ENCODE assay signal across 18 mouse cellular contexts in genomic region chr9:114549117-114549516, GRCm38 (mm10). TPM values are rescaled to one million over a fixed set of nuclear protein-coding genes. Genes with fewer than 3 reads are reported as not detected.
DNase-seq lines count a peak whose midpoint lies in the region; ATAC-seq and TF ChIP-seq lines count a peak whose summit lies in the region.
"Had no signal": no experiment of that assay in that cellular context is flagged by ENCODE, and none has a peak within 500 bp of the region (broad histone marks: within the 10 kb centered on the region; RNA-seq: fewer than 3 reads in every experiment).

No protein-coding gene starts in this region.

- no peak for TF ChIP-seq CTCF in lung, embryonic 14.5 days (IDR thresholded peaks at IDR 0.05; ENCODE audit: low read depth)
- no peak for TF ChIP-seq CTCF in lung, postnatal 0 days (IDR thresholded peaks at IDR 0.05)

- no peak overlapping the region for H3K4me3 ChIP-seq in forebrain, embryonic 11.5 days (ENCODE audit: low read depth, low read length)
- H3K4me3 ChIP-seq in forebrain, embryonic 13.5 days, result no peak overlapping the region
- no peak overlapping the region for H3K4me3 ChIP-seq in lung, embryonic 14.5 days (ENCODE audit: low read depth, low read length)
- no peak overlapping the region for H3K4me3 ChIP-seq in lung, postnatal 0 days (ENCODE audit: low read depth, low read length)
- no peak overlapping the region for H3K4me3 ChIP-seq in liver, embryonic 13.5 days (replicated peaks)
- H3K4me3 ChIP-seq: embryonic facial prominence, embryonic 15.5 days; heart, embryonic 13.5 days had no signal

- H3K27me3 ChIP-seq in forebrain, embryonic 11.5 days (ENCODE audit: control insufficient read depth, insufficient read depth, low read length), result no peaks in the 10 kb centered on the region
- H3K27me3 ChIP-seq in forebrain, embryonic 13.5 days, result peaks cover 42% of the 10 kb centered on the region
- no peaks in the 10 kb centered on the region for H3K27me3 ChIP-seq in lung, embryonic 14.5 days (ENCODE audit: insufficient read depth, low read length)
- no peaks in the 10 kb centered on the region for H3K27me3 ChIP-seq in lung, postnatal 0 days (replicated peaks; ENCODE audit: insufficient read depth, low read length)
- peaks cover 5% of the 10 kb centered on the region; the same call in 1 of the 2 replicates for H3K27me3 ChIP-seq in liver, embryonic 13.5 days
- H3K27me3 ChIP-seq: embryonic facial prominence, embryonic 15.5 days; heart, embryonic 13.5 days had no signal

- TF ChIP-seq EP300 in lung, postnatal 0 days (IDR thresholded peaks at IDR 0.05), result no peak

- 0 out of 2 replicates have a peak overlapping the region, but pooled peaks have one; percentile 5 for H3K4me2 ChIP-seq in forebrain, embryonic 11.5 days (ENCODE audit: low read depth, low read length, severe bottlenecking)
- no peak overlapping the region for H3K4me2 ChIP-seq in forebrain, embryonic 13.5 days
- no peak overlapping the region for H3K4me2 ChIP-seq in lung, embryonic 14.5 days
- H3K4me2 ChIP-seq in lung, postnatal 0 days (replicated peaks; ENCODE audit: low read depth, low read length), result no peak overlapping the region
- no peak overlapping the region for H3K4me2 ChIP-seq in liver, embryonic 13.5 days
- H3K4me2 ChIP-seq: embryonic facial prominence, embryonic 15.5 days; heart, embryonic 13.5 days had no signal

- H3K9ac ChIP-seq in forebrain, embryonic 11.5 days (ENCODE audit: low read length), result no peak overlapping the region
- H3K9ac ChIP-seq in forebrain, embryonic 13.5 days, result no peak overlapping the region
- no peak overlapping the region for H3K9ac ChIP-seq in lung, embryonic 14.5 days
- H3K9ac ChIP-seq in lung, postnatal 0 days (replicated peaks; ENCODE audit: low read depth), result no peak overlapping the region
- no peak overlapping the region for H3K9ac ChIP-seq in liver, embryonic 13.5 days
- H3K9ac ChIP-seq: embryonic facial prominence, embryonic 15.5 days; heart, embryonic 13.5 days had no signal

- peak; percentile 72 for DNase-seq in forebrain, embryonic 11.5 days (ENCODE audit: low spot score)
- DNase-seq in lung, embryonic 14.5 days, result no peak
- DNase-seq in lung, postnatal 0 days (ENCODE audit: low spot score), result no peak
- DNase-seq in R1 (ENCODE audit: low read depth, low spot score), result peak; percentile 96
- no peak for DNase-seq in liver, embryonic 13.5 days
- DNase-seq in cerebellum, postnatal 36 days, result no peak
- DNase-seq in ovary, adult 18-20 months (ENCODE audit: low spot score), result no peak
- DNase-seq: adrenal gland, postnatal 25 days; cerebellum, postnatal 14 days; gastrocnemius, postnatal 25 days had no signal

- no peaks in the 10 kb centered on the region for H3K9me3 ChIP-seq in forebrain, embryonic 11.5 days (ENCODE audit: control insufficient read depth, low read length)
- H3K9me3 ChIP-seq in forebrain, embryonic 13.5 days (replicated peaks), result no peaks in the 10 kb centered on the region
- no peaks in the 10 kb centered on the region for H3K9me3 ChIP-seq in lung, embryonic 14.5 days (ENCODE audit: low read depth, low read length)
- no peaks in the 10 kb centered on the region for H3K9me3 ChIP-seq in lung, postnatal 0 days (ENCODE audit: low read length)
- no peaks in the 10 kb centered on the region for H3K9me3 ChIP-seq in liver, embryonic 13.5 days (replicated peaks)
- H3K9me3 ChIP-seq: embryonic facial prominence, embryonic 15.5 days; G1E; heart, embryonic 13.5 days had no signal

- H3K36me3 ChIP-seq in forebrain, embryonic 11.5 days (ENCODE audit: control insufficient read depth, insufficient read depth, low read length), result no peaks in the 10 kb centered on the region
- no peaks in the 10 kb centered on the region for H3K36me3 ChIP-seq in forebrain, embryonic 13.5 days (ENCODE audit: poor library complexity, severe bottlenecking)
- no peaks in the 10 kb centered on the region for H3K36me3 ChIP-seq in lung, embryonic 14.5 days (ENCODE audit: insufficient read depth)
- H3K36me3 ChIP-seq in lung, postnatal 0 days (ENCODE audit: insufficient read depth, low read length), result no peaks in the 10 kb centered on the region
- H3K36me3 ChIP-seq in liver, embryonic 13.5 days, result no peaks in the 10 kb centered on the region
- H3K36me3 ChIP-seq: embryonic facial prominence, embryonic 15.5 days; G1E; heart, embryonic 13.5 days had no signal

- WGBS in forebrain, embryonic 11.5 days, result 7% methylated on average over 5 of the region's 5 CpGs
- 7% methylated on average over 5 of the region's 5 CpGs for WGBS in forebrain, embryonic 13.5 days
- WGBS in lung, embryonic 14.5 days, result 39% methylated on average over 5 of the region's 5 CpGs
- 74% methylated on average over 5 of the region's 5 CpGs for WGBS in lung, postnatal 0 days
- 71% methylated on average over 5 of the region's 5 CpGs for WGBS in liver, embryonic 13.5 days (ENCODE audit: insufficient replicate concordance)

- H3K27ac ChIP-seq in forebrain, embryonic 11.5 days (ENCODE audit: low read depth, low read length), result no peak overlapping the region
- no peak overlapping the region for H3K27ac ChIP-seq in forebrain, embryonic 13.5 days
- peak overlapping the region; percentile 43; the same call in 1 of the 2 replicates for H3K27ac ChIP-seq in lung, embryonic 14.5 days (ENCODE audit: low read depth)
- H3K27ac ChIP-seq in lung, postnatal 0 days (ENCODE audit: low read length), result no peak overlapping the region
- 0 out of 2 replicates have a peak overlapping the region, but pooled peaks have one; percentile 72 for H3K27ac ChIP-seq in liver, embryonic 13.5 days
- H3K27ac ChIP-seq: embryonic facial prominence, embryonic 15.5 days had no signal

- peaks cover 35% of the 10 kb centered on the region for H3K4me1 ChIP-seq in forebrain, embryonic 11.5 days (replicated peaks; ENCODE audit: control insufficient read depth, insufficient read depth, low read length)
- H3K4me1 ChIP-seq in forebrain, embryonic 13.5 days, result peaks cover 36% of the 10 kb centered on the region
- H3K4me1 ChIP-seq in lung, embryonic 14.5 days (ENCODE audit: insufficient read depth), result peaks cover 49% of the 10 kb centered on the region
- peaks cover 4% of the 10 kb centered on the region; the same call in 1 of the 2 replicates for H3K4me1 ChIP-seq in lung, postnatal 0 days (ENCODE audit: insufficient read depth, low read depth, low read length)
- peaks cover 71% of the 10 kb centered on the region for H3K4me1 ChIP-seq in liver, embryonic 13.5 days (replicated peaks)

- ATAC-seq in forebrain, embryonic 11.5 days (replicated peaks; ENCODE audit: low FRiP score), result 0 out of 2 replicates have a peak, but pooled peaks have one; percentile 25
- no peak for ATAC-seq in forebrain, embryonic 13.5 days
- ATAC-seq in lung, embryonic 14.5 days (ENCODE audit: insufficient read depth), result no peak
- no peak for ATAC-seq in lung, postnatal 0 days
- no peak for ATAC-seq in liver, embryonic 13.5 days (ENCODE audit: low read depth)

RNA-seq across cellular contexts. Expression of gene Trim71, which starts 15.1 kb away (rescaled TPM):
- 1.5 and 1.6 TPM in 2 replicates for polyA plus RNA-seq in forebrain, embryonic 11.5 days (2014; fragmentation: Nextera tagmentation; extraction: Ambion mirVana)
- polyA plus RNA-seq in forebrain, embryonic 13.5 days (2015; fragmentation: Nextera tagmentation; extraction: Ambion mirVana), result 0.13 and 0.14 TPM in 2 replicates
- polyA plus RNA-seq in lung, embryonic 14.5 days (2014; fragmentation: Nextera tagmentation; extraction: Ambion mirVana), result 1.4 and 1.5 TPM in 2 replicates
- polyA plus RNA-seq in lung, postnatal 0 days (2015; fragmentation: Nextera tagmentation; extraction: Ambion mirVana), result 0.30 and 0.32 TPM in 2 replicates
- 1.4 and 1.6 TPM in 2 replicates for polyA plus RNA-seq in liver, embryonic 13.5 days (2015; fragmentation: Nextera tagmentation; extraction: Ambion mirVana)
- polyA plus RNA-seq: G1E; liver, adult 2 months; small intestine, adult 2 months had no signal

RNA-seq across cellular contexts. Expression of gene C130032M10Rik, which starts 33.6 kb away (rescaled TPM):
- polyA plus RNA-seq in forebrain, embryonic 11.5 days (2014; fragmentation: Nextera tagmentation; extraction: Ambion mirVana), result not detected in 2 replicates
- not detected in 2 replicates for polyA plus RNA-seq in forebrain, embryonic 13.5 days (2015; fragmentation: Nextera tagmentation; extraction: Ambion mirVana)
- polyA plus RNA-seq in lung, embryonic 14.5 days (2014; fragmentation: Nextera tagmentation; extraction: Ambion mirVana), result 0.27 TPM in 1 of 2 replicates, not detected in the other
- 0.33 TPM in 1 of 2 replicates, not detected in the other for polyA plus RNA-seq in lung, postnatal 0 days (2015; fragmentation: Nextera tagmentation; extraction: Ambion mirVana)
- not detected in 2 replicates for polyA plus RNA-seq in liver, embryonic 13.5 days (2015; fragmentation: Nextera tagmentation; extraction: Ambion mirVana)
- polyA plus RNA-seq: G1E; liver, adult 2 months; small intestine, adult 2 months; testis, adult 2 months; urinary bladder, adult 2 months had no signal

RNA-seq across cellular contexts. Expression of gene Ccr4, which starts 44.4 kb away (rescaled TPM):
- polyA plus RNA-seq in forebrain, embryonic 11.5 days (2014; fragmentation: Nextera tagmentation; extraction: Ambion mirVana), result not detected in 2 replicates
- polyA plus RNA-seq in forebrain, embryonic 13.5 days (2015; fragmentation: Nextera tagmentation; extraction: Ambion mirVana), result not detected in 2 replicates
- not detected in 2 replicates for polyA plus RNA-seq in lung, embryonic 14.5 days (2014; fragmentation: Nextera tagmentation; extraction: Ambion mirVana)
- not detected in 2 replicates for polyA plus RNA-seq in lung, postnatal 0 days (2015; fragmentation: Nextera tagmentation; extraction: Ambion mirVana)
- polyA plus RNA-seq in liver, embryonic 13.5 days (2015; fragmentation: Nextera tagmentation; extraction: Ambion mirVana), result not detected in 2 replicates
- polyA plus RNA-seq: G1E; heart, embryonic 13.5 days had no signal

Comparison
In these comparisons a context has a peak if more than half of its experiments do, and no peak if none do; other contexts are left out.
1. H3K27ac ChIP-seq: peak in lung, embryonic 14.5 days (single experiment) and liver, embryonic 13.5 days (single experiment); none in forebrain, embryonic 11.5 days (single experiment), forebrain, embryonic 13.5 days (single experiment) and lung, postnatal 0 days (single experiment).
2. DNase-seq: peak in forebrain, embryonic 11.5 days (single experiment) and R1 (single experiment); none in lung, embryonic 14.5 days (single experiment), lung, postnatal 0 days (single experiment), liver, embryonic 13.5 days (single experiment), cerebellum, postnatal 36 days (0 of 2) and ovary, adult 18-20 months (single experiment).